In genomic region chr12:40207909-40208308, GRCm38 (mm10) we compare ENCODE assay signal across 38 mouse cellular contexts. TPM values are rescaled to one million over a fixed set of nuclear protein-coding genes. Genes with fewer than 3 reads are reported as not detected.
"Had no signal": no experiment of that assay in that cellular context is flagged by ENCODE, and none has a peak within 500 bp of the region (broad histone marks: within the 10 kb centered on the region; RNA-seq: fewer than 3 reads in every experiment).

No protein-coding gene starts in this region.

- H3K4me1 ChIP-seq: heart, embryonic 12.5 days; heart, embryonic 13.5 days; heart, embryonic 15.5 days; hindbrain, embryonic 10.5 days; hindbrain, embryonic 12.5 days; hindbrain, embryonic 13.5 days; hindbrain, embryonic 15.5 days; intestine, embryonic 15.5 days; kidney, embryonic 15.5 days had no signal

- ATAC-seq: hindbrain, embryonic 16.5 days; hindbrain, postnatal 0 days; inflammation-experienced regulatory T-cells, adult 6 months; intestine, embryonic 15.5 days; intestine, embryonic 16.5 days; intestine, postnatal 0 days had no signal

- H3K27me3 ChIP-seq: heart, embryonic 12.5 days; heart, embryonic 13.5 days; heart, embryonic 15.5 days; hindbrain, embryonic 12.5 days; hindbrain, embryonic 13.5 days; hindbrain, embryonic 15.5 days; intestine, embryonic 15.5 days; kidney, embryonic 15.5 days had no signal

- H3K9ac ChIP-seq: heart, embryonic 12.5 days; heart, embryonic 13.5 days; heart, embryonic 15.5 days; hindbrain, embryonic 12.5 days; hindbrain, embryonic 13.5 days; hindbrain, embryonic 14.5 days; hindbrain, embryonic 15.5 days; intestine, embryonic 15.5 days; kidney, embryonic 15.5 days had no signal

- H3K4me2 ChIP-seq: heart, embryonic 11.5 days; heart, embryonic 12.5 days; heart, embryonic 13.5 days; heart, embryonic 15.5 days; hindbrain, embryonic 12.5 days; hindbrain, embryonic 13.5 days; hindbrain, embryonic 14.5 days; hindbrain, embryonic 15.5 days; intestine, embryonic 15.5 days; kidney, embryonic 15.5 days had no signal

- H3K27ac ChIP-seq: heart, embryonic 13.5 days; heart, embryonic 15.5 days; hindbrain, embryonic 10.5 days; hindbrain, embryonic 12.5 days; hindbrain, embryonic 13.5 days; hindbrain, embryonic 14.5 days; hindbrain, embryonic 15.5 days; hindbrain, postnatal 0 days; intestine, embryonic 15.5 days; kidney, embryonic 15.5 days; kidney, postnatal 0 days; layer of hippocampus, adult 2 months; left cerebral cortex, adult 2 months had no signal

- H3K4me3 ChIP-seq: heart, embryonic 12.5 days; heart, embryonic 13.5 days; heart, embryonic 15.5 days; hindbrain, embryonic 10.5 days; hindbrain, embryonic 12.5 days; hindbrain, embryonic 13.5 days; hindbrain, embryonic 15.5 days; intestine, embryonic 15.5 days; kidney, embryonic 15.5 days; layer of hippocampus, adult 2 months; left cerebral cortex, adult 2 months had no signal

- H3K9me3 ChIP-seq: heart, embryonic 12.5 days; heart, embryonic 15.5 days; hindbrain, embryonic 12.5 days; hindbrain, embryonic 13.5 days; hindbrain, embryonic 15.5 days; intestine, embryonic 15.5 days; kidney, embryonic 15.5 days had no signal

- DNase-seq: heart, postnatal 10 days; heart, postnatal 14 days; heart, postnatal 36 days; heart, postnatal 4 days; kidney, adult 11 months; kidney, adult 18-20 months; kidney, adult 2 months; kidney, adult 8-10 months; kidney, adult 9 months; kidney, postnatal 10 days; kidney, postnatal 14 days; kidney, postnatal 25 days; kidney, postnatal 36 days; kidney, postnatal 4 days; layer of hippocampus, adult 9-11 months; layer of hippocampus, postnatal 36 days had no signal

RNA-seq across cellular contexts. Expression of gene Lsmem1, which starts 8.6 kb away (rescaled TPM):
- total RNA-seq: hindbrain, postnatal 0 days had no signal
- polyA plus RNA-seq: hindbrain, embryonic 10.5 days; hindbrain, embryonic 12.5 days; hindbrain, embryonic 14.5 days; hindbrain, embryonic 16.5 days; intestine, embryonic 14.5 days; intestine, embryonic 15.5 days; intestine, embryonic 16.5 days; intestine, postnatal 0 days; kidney, embryonic 14.5 days; large intestine, adult 2 months had no signal
